Mouse (Mus musculus): ENCODE measurements at regions not wholly inside any gene's neighbourhood (a gene's known extent, or its start where the extent isn't known, plus 50 kb on each side); places are given as distances from the start of the nearest gene placed in this dataset.

DNA sequence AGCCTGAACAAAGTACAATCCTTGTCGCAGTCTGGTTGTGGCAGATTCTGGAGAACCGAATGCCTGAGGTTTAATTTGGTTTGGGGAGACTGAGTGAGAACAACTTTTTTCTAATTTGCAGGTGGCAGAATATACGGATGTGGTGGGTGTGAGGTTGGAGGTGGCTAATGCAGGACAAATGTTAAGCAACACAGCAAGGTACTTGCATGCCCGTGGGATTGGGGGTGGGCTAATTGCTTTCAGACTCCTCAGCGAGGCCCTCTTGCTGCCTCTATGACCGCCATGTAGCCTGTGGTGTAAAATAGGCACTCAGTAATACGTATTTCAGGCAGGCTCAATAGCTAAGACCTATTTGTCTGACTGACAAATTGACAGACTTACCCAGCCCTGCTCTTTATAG is 109.4 kb upstream of the Frg1 start:
- DNase-seq (ENCODE audit: low read depth, low spot score), result no peak

GRCm38 (mm10) chr8:41485163-41485562 is 68.3 kb upstream of the Frg1 start:
- no peak for DNase-seq (ENCODE audit: low read depth, low spot score)

GRCm38 (mm10) chr8:41483297-41483696 is 66.4 kb upstream of the Frg1 start:
- no peak for DNase-seq (ENCODE audit: low read depth, low spot score)

GRCm38 (mm10) chr8:41472992-41473699 is 56.3 kb upstream of the Frg1 start:
- DNase-seq (ENCODE audit: low read depth, low spot score), result no peak

DNA sequence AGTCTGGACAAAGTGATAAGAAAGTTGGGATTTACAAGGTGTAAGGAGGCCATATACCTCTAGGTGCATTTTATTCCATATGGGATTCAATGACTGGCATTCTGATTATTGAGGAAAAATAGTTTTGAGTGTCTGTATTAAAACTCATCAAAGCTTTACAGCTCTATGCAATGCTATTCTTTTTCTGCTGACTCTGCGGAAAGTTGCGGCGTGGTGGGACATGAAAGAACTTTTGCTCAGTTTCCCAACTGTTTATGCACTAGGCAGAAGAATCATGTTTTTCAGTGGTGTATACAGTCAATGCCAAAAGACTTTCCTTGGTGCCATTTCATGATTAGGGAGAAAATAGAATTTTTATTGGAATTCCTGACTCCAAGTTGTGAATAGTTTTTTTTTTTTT is 55.4 kb upstream of the Frg1 start:
- DNase-seq (ENCODE audit: low read depth, low spot score), result no peak
